Mouse (Mus musculus): ENCODE data around the gene Hat1.
"Not testable (repeated sequence)": the region's sequence is repeated elsewhere in the genome, so short reads cannot be mapped to it uniquely, and the experiment has no call there.

DNA sequence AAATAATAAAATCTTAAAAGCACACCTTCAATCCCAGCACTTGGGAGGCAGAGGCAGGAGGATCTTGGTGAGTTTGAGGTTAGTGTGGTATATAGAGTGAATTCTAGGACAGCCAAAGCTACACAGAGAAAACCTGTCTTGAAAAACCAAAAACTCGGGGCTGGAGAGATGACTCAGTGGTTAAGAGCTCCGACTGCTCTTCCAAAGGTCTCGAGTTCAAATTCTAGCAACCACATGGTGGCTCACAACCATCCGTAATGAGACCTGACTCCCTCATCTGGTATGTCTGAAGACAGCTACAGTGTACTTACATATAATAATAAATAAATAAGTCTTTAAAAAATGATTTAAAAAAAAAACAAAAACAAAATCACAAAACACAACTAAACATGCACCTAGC, 16.5 kb upstream of the Hat1 start:
- not testable (repeated sequence) for TF ChIP-seq CTCF, EP300 (IDR thresholded peaks at IDR 0.05)
